Mouse (Mus musculus) thymus, adult 2 months (tissue): Measurements from ENCODE around the gene Gpr26.

Experiments used
- CTCF ChIP-seq: fragments of 200-500 bp; IDR thresholded peaks from 2 replicates; pipeline ENCODE4 v1.5.1; 2012; ENCODE audit warnings: mild to moderate bottlenecking, control low read depth, low read length, moderate library complexity, borderline replicate concordance; ENCODE audit not compliant: control insufficient read depth, poor library complexity, insufficient read depth; ENCODE audit errors: extremely low read depth
- POLR2A ChIP-seq: fragments of 200-500 bp; IDR thresholded peaks from 2 replicates; pipeline ENCODE4 v1.6.1; 2012; ENCODE audit warnings: mild to moderate bottlenecking, low read length, control low read depth, moderate library complexity; ENCODE audit not compliant: control insufficient read depth, poor library complexity, insufficient read depth; ENCODE audit errors: extremely low read depth

- no peak for TF ChIP-seq CTCF
- TF ChIP-seq POLR2A = no peak
These were observed at the start of gene Gpr26 for GRCm38 (mm10) chr7:131966023-131966915.
